In genomic region chr1:179803513-179804139, GRCm38 (mm10) we compare ENCODE assay signal across 1 mouse cellular context.
TF ChIP-seq lines count a peak whose summit lies in the region.

TSS of gene Ahctf1 (minus strand) at chr1:179803680.

TF ChIP-seq in MEL, 35 proteins besides CTCF, POLR2A, EP300 and RAD21 (continued from another document):
- TF ChIP-seq SMC3 (IDR thresholded peaks at IDR 0.05; ENCODE audit: low read depth, low read length) (no peak), SIN3A (IDR thresholded peaks at IDR 0.05; ENCODE audit: low read length) (peak; percentile 92), MAFK (IDR thresholded peaks at IDR 0.05; ENCODE audit: borderline replicate concordance, low read depth, low read length) (no peak), HCFC1 (IDR thresholded peaks at IDR 0.05; ENCODE audit: low read depth, low read length) (peak; percentile 99), RCOR1 (IDR thresholded peaks at IDR 0.05; ENCODE audit: low read depth, low read length) (peak; percentile 48; the same call in 1 of the 2 replicates), GATA1 (IDR thresholded peaks at IDR 0.05; ENCODE audit: low read depth, low read length) (peak; percentile 90)
